Mouse (Mus musculus) CH12.LX (cell line): ENCODE measurements around the gene Prdx4. TPM values are rescaled to one million over a fixed set of nuclear protein-coding genes. Genes with fewer than 3 reads are reported as not detected.

Source experiments
- DNase-seq: peaks from one replicate; pipeline ENCODE4 v3.0.0-alpha.2; 2013; ENCODE audit errors: extremely low read depth
- H3K27ac ChIP-seq: 2 replicates; pipeline ENCODE4 v1.5.1; 2012; ENCODE audit warnings: low read depth, mild to moderate bottlenecking, control low read depth, moderate library complexity; ENCODE audit not compliant: insufficient read depth
- H3K27me3 ChIP-seq: replicated peaks from 2 replicates; pipeline ENCODE3; 2012; ENCODE audit warnings: inconsistent platforms
- H3K36me3 ChIP-seq, 2 experiments: replicated peaks in 1 of 2; 2 replicates each; pipeline versions ENCODE3 to v1.6.1; 2012; ENCODE audit warnings: inconsistent platforms in 1 of 2, low read length in 1 of 2, mild to moderate bottlenecking in 1 of 2, mixed read lengths in 1 of 2, moderate library complexity in 1 of 2; ENCODE audit not compliant: control insufficient read depth in 1 of 2, insufficient read depth in 1 of 2
- H3K4me1 ChIP-seq, 2 experiments: 2 replicates each; pipeline ENCODE4 v1.6.1; 2012; ENCODE audit warnings: inconsistent platforms in 1 of 2, moderate library complexity in 1 of 2; ENCODE audit not compliant: insufficient read depth in 2 of 2, control insufficient read depth in 1 of 2
- H3K4me2 ChIP-seq: 2 replicates; pipeline ENCODE4 v1.6.1; 2012; ENCODE audit warnings: low read depth, mild to moderate bottlenecking, control low read depth; ENCODE audit not compliant: poor library complexity, insufficient read depth, severe bottlenecking
- H3K4me3 ChIP-seq, 3 experiments: fragments of 150-350 bp in 1 of 3; sonication (generic) in 1 of 3; replicated peaks in 1 of 3; 2 replicates each; pipeline versions ENCODE3 to v1.5.1; 2011 to 2012; ENCODE audit warnings: low read depth in 2 of 3, low read length in 2 of 3, mild to moderate bottlenecking in 2 of 3, moderate library complexity in 2 of 3, control low read depth in 1 of 3, improper control_type of control experiment in 1 of 3, inconsistent platforms in 1 of 3, mixed read lengths in 1 of 3; ENCODE audit not compliant: poor library complexity in 1 of 3
- H3K79me2 ChIP-seq: replicated peaks from 2 replicates; pipeline ENCODE4 v1.6.1; 2012; ENCODE audit warnings: mild to moderate bottlenecking, moderate library complexity; ENCODE audit not compliant: control insufficient read depth, poor library complexity, insufficient read depth, severe bottlenecking; ENCODE audit errors: extremely low read depth
- H3K9ac ChIP-seq: 2 replicates; pipeline ENCODE4 v1.6.1; 2012; ENCODE audit warnings: low read depth, mild to moderate bottlenecking, control low read depth, moderate library complexity; ENCODE audit not compliant: insufficient read depth
- H3K9me3 ChIP-seq: replicated peaks from 2 replicates; pipeline ENCODE3; 2012; ENCODE audit warnings: low read length, inconsistent platforms, mixed read lengths
- E2F4 ChIP-seq: IDR thresholded peaks from 2 replicates; pipeline ENCODE4 v1.6.1; 2011; ENCODE audit warnings: low read depth, low read length, improper control_type of control experiment; ENCODE audit not compliant: insufficient replicate concordance
- ETS1 ChIP-seq: conservative IDR thresholded peaks from 2 replicates; pipeline ENCODE4 v1.6.1; 2012; ENCODE audit warnings: low read depth, mild to moderate bottlenecking, inconsistent platforms, low read length, improper control_type of control experiment, moderate library complexity
- IRF4 ChIP-seq: IDR thresholded peaks from 2 replicates; pipeline ENCODE4 v1.6.1; 2014; ENCODE audit warnings: low read depth, mild to moderate bottlenecking, inconsistent platforms, low read length, improper control_type of control experiment
- JUN ChIP-seq: IDR thresholded peaks from 2 replicates; pipeline ENCODE4 v1.6.1; 2011; ENCODE audit warnings: low read depth, mild to moderate bottlenecking, low read length, improper control_type of control experiment, moderate library complexity; ENCODE audit not compliant: insufficient read depth
- MXI1 ChIP-seq: IDR thresholded peaks from 2 replicates; pipeline ENCODE4 v1.6.1; 2011; ENCODE audit warnings: mild to moderate bottlenecking, low read depth, low read length, improper control_type of control experiment
- MYC ChIP-seq: IDR thresholded peaks from 2 replicates; pipeline ENCODE4 v1.6.1; 2011; ENCODE audit warnings: low read depth, mild to moderate bottlenecking, improper control_type of control experiment, low read length
- PAX5 ChIP-seq: IDR thresholded peaks from 2 replicates; pipeline ENCODE4 v1.6.1; 2012; ENCODE audit warnings: low read length, inconsistent platforms, mixed read lengths
- UBTF ChIP-seq: IDR thresholded peaks from 2 replicates; pipeline ENCODE4 v1.6.1; 2012; ENCODE audit warnings: low read depth, mild to moderate bottlenecking, inconsistent platforms, low read length, improper control_type of control experiment, moderate library complexity
- USF1 ChIP-seq: IDR thresholded peaks from 2 replicates; pipeline ENCODE4 v1.6.1; 2014; ENCODE audit warnings: low read depth, mild to moderate bottlenecking, inconsistent platforms, low read length, improper control_type of control experiment
- ZNF384 ChIP-seq: IDR thresholded peaks from 2 replicates; pipeline ENCODE4 v1.6.1; 2012; ENCODE audit warnings: low read depth, low read length, improper control_type of control experiment, inconsistent platforms
- dilution Hi-C: fragments of 300-500 bp; cut with MboI; formaldehyde crosslinking; loops from 2 replicates; pipeline ENCODE4 v1.14.3; 2020; ENCODE audit warnings: low sequenced_read_pairs; ENCODE audit not compliant: extremely low pct_unique_long_range_greater_than_20kb, extremely low pct_ligation_motif_present
- in situ Hi-C: fragments of 300-500 bp; cut with MboI; formaldehyde crosslinking; loops from 3 replicates; pipeline ENCODE4 v1.14.3; 2019; ENCODE audit warnings: low sequenced_read_pairs, low pct_ligation_motif_present, low pct_unique_long_range_greater_than_20kb, mixed read lengths
- polyA plus RNA-seq: library from polyadenylated mRNA; unstranded; fragments of >175 nt; gene quantifications from 2 replicates; pipeline ENCODE4 v1.2.1, GENCODE M21; 2012; ENCODE audit warnings: low read depth; ENCODE audit not compliant: insufficient read length
- total RNA-seq, 2 experiments: library from RNA; depleted of rRNA; stranded (reverse); fragments of 300-350 nt in 1 of 2; fragments of >200 nt in 1 of 2; gene quantifications; 2 replicates each; pipeline ENCODE4 v1.2.3; 2012 to 2014

Gene Prdx4
- total and polyA plus RNA-seq, 3 experiments: 87.3 to 208 (median 194) TPM

GRCm38 (mm10) chrX:155280427-155281044, 60.0 kb downstream of the Prdx4 start:
- H3K4me3 ChIP-seq: no peak overlapping the region
- no peaks in the 10 kb centered on the region for H3K27me3 ChIP-seq
- H3K36me3 ChIP-seq: peaks cover 6 to 27% of the 10 kb centered on the region in 2 experiments
- TF ChIP-seq PAX5: no peak
- peak; percentile 77 for TF ChIP-seq MYC
- peak; percentile 8 for DNase-seq
- no peak overlapping the region for H3K27ac ChIP-seq
- H3K4me1 ChIP-seq: peaks cover 0 to 5% of the 10 kb centered on the region in 2 experiments; a peak in 1 of 4 replicates
- in situ Hi-C loops: no loop called here
- H3K4me2 ChIP-seq: no peak overlapping the region
- H3K9ac ChIP-seq: no peak overlapping the region
- dilution Hi-C loops: no loop called here
- H3K9me3 ChIP-seq: no peaks in the 10 kb centered on the region
- H3K79me2 ChIP-seq: no peaks in the 10 kb centered on the region

GRCm38 (mm10) chrX:155278483-155278882, 62.1 kb downstream of the Prdx4 start:
- no peak for DNase-seq
- Histone ChIP-seq H3K27ac (no peak overlapping the region), H3K79me2 (no peaks in the 10 kb centered on the region), H3K4me1 (peaks cover 0 to 5% of the 10 kb centered on the region in 2 experiments; a peak in 1 of 4 replicates), H3K4me2 (no peak overlapping the region), H3K27me3 (no peaks in the 10 kb centered on the region), H3K4me3 (no peak overlapping the region), H3K36me3 (peaks cover 15 to 35% of the 10 kb centered on the region in 2 experiments), H3K9ac (no peak overlapping the region), H3K9me3 (no peaks in the 10 kb centered on the region)
- dilution Hi-C loops: no loop called here
- no peak for TF ChIP-seq JUN
- TF ChIP-seq ZNF384: no peak
- TF ChIP-seq E2F4: no peak
- no peak for TF ChIP-seq MXI1
- TF ChIP-seq IRF4: no peak
- TF ChIP-seq UBTF: no peak
- TF ChIP-seq USF1: no peak
- TF ChIP-seq PAX5: no peak
- TF ChIP-seq ETS1: no peak
- in situ Hi-C loops: no loop called here

Other genes with a start within 250 kb of the Prdx4 start
- not detected in 2 replicates for gene Magea2, start 247.1 kb downstream of the Prdx4 start, total RNA-seq (2012; rRNA removed)
- gene Magea2, start 247.1 kb downstream of the Prdx4 start, total RNA-seq (2014; rRNA removed): not detected in 2 replicates
- gene Magea2, start 247.1 kb downstream of the Prdx4 start, polyA plus RNA-seq: not detected in 2 replicates
- not detected in 2 replicates for gene Cldn34b2, start 212.3 kb downstream of the Prdx4 start, total RNA-seq (2012; rRNA removed)
- not detected in 2 replicates for gene Cldn34b2, start 212.3 kb downstream of the Prdx4 start, total RNA-seq (2014; rRNA removed)
- gene Cldn34b2, start 212.3 kb downstream of the Prdx4 start, polyA plus RNA-seq: not detected in 2 replicates
- 68.8 and 92.6 TPM in 2 replicates for gene Sat1, start 124.3 kb downstream of the Prdx4 start, total RNA-seq (2012; rRNA removed)
- 112 and 114 TPM in 2 replicates for gene Sat1, start 124.3 kb downstream of the Prdx4 start, total RNA-seq (2014; rRNA removed)
- 56.7 and 58.3 TPM in 2 replicates for gene Sat1, start 124.3 kb downstream of the Prdx4 start, polyA plus RNA-seq
- gene Acot9, start 78.3 kb downstream of the Prdx4 start, total RNA-seq (2012; rRNA removed): 39.1 and 44.7 TPM in 2 replicates
- gene Acot9, start 78.3 kb downstream of the Prdx4 start, total RNA-seq (2014; rRNA removed): 70.6 and 89.5 TPM in 2 replicates
- 45.4 and 46.2 TPM in 2 replicates for gene Acot9, start 78.3 kb downstream of the Prdx4 start, polyA plus RNA-seq